Mouse (Mus musculus) liver, adult (tissue): ENCODE data around the gene Glt1d1.

Source experiments
- GATA4 ChIP-seq: IDR thresholded peaks from 2 replicates; pipeline ENCODE4 v1.6.1; 2014; ENCODE audit warnings: mild to moderate bottlenecking, low read length; ENCODE audit not compliant: insufficient replicate concordance

The Glt1d1 gene

DNA sequence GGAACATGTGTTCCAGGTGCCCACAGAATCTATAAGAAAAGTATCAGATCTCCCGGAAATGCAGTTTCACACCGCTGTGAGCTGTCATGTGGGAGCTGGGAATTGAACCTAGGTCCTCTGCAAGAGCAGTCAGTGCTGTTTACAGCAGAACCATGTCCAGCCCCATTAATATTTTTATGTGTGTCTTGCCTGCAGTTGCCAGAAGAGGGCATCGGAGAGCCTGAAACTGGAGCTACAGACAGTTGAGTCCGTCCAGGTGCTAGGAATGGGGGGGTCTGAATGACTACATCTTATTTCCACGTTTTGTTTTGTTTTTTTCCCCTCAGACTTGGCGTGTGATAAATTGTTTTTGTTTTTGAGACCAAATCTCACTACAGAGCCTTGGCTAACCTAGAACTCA lies 16.0 kb downstream of the Glt1d1 start:
- no peak for TF ChIP-seq GATA4

DNA sequence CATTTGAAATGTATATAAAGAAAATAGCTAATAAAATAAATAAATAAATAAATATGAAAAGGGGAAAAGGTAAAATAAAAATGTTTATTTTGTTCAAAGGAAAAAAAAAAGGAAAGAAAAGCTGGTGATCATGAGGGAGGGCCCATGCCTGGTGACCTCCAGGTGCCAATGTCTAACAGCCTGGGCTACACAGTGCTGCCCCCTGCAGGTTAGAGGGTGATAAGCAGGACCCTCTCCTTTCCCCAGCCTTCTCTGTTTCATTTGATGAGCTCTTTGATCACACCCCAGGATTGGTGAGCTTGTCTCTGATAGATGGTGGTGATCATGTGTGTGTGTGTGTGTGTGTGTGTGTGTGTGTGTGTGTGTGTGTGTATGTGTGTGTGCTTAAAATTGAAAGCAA lies 17.0 kb downstream of the Glt1d1 start:
- TF ChIP-seq GATA4 = no peak

- TF ChIP-seq GATA4 = no peak
Measured at GRCm38 (mm10) chr5:127658257-127658656, 26.2 kb downstream of the Glt1d1 start.

DNA sequence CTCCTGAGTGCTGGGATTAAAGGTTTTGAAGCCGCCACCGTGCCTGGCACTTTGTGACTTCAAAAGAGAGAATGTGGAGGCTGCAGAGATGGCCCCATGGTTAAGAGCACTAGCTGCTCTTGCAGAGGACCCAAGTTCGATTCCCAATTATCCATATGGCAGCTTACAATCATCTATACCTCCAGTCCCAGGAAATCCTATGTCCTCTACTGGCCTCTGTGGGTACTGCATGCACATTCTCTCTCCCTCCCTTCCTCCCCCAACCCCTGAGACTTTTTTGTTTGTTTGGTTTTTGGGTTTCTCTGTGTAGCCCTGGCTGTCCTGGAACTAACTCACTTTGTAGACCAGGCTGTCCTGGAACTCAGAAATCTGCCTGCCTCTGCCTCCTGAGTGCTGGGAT lies 27.2 kb downstream of the Glt1d1 start:
- no peak for TF ChIP-seq GATA4

DNA sequence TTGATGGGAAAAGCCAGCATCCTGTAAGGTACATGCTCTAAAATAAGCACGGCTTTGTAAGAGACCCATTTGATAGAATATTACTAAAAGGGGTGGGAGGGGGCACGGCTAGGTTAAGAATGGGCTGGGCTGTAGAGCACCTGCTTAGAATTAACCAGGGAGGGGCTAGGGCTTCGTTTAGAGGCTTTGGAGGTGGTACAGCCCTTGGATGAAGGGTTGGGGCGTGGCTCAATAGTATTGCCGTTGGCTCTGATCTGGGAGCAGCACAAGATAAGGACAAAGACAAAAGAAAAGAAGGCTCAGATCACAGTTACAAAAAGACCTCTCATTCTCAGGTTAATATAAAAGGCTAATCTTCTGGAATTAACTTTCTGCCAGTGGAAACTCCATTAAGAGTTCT lies 28.2 kb downstream of the Glt1d1 start:
- TF ChIP-seq GATA4 = no peak

GRCm38 (mm10) chr5:127660979-127661378 lies 28.9 kb downstream of the Glt1d1 start:
- TF ChIP-seq GATA4 = no peak

DNA sequence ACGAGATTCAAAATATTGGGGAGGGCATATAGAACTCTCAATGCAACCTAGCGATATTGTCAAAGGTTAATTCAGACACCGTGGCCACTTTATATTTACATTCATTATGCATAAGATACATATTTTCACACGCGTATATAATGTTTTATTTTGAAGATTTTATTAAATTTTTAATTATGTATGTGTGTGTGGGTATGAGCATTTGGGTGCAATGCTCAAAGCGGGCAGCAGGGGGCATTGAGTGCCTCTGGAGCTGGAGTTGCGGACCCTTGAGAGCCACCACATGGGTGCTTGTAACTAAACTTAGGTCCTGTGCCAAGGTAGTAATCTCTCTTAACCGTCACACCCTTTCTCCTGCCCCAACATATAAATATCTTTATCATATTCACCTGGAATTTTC lies 41.9 kb downstream of the Glt1d1 start:
- no peak for TF ChIP-seq GATA4

GRCm38 (mm10) chr5:127677561-127677960 lies 45.5 kb downstream of the Glt1d1 start:
- TF ChIP-seq GATA4 = no peak

- TF ChIP-seq GATA4 = no peak
Measured at GRCm38 (mm10) chr5:127678501-127678900, 46.4 kb downstream of the Glt1d1 start.

DNA sequence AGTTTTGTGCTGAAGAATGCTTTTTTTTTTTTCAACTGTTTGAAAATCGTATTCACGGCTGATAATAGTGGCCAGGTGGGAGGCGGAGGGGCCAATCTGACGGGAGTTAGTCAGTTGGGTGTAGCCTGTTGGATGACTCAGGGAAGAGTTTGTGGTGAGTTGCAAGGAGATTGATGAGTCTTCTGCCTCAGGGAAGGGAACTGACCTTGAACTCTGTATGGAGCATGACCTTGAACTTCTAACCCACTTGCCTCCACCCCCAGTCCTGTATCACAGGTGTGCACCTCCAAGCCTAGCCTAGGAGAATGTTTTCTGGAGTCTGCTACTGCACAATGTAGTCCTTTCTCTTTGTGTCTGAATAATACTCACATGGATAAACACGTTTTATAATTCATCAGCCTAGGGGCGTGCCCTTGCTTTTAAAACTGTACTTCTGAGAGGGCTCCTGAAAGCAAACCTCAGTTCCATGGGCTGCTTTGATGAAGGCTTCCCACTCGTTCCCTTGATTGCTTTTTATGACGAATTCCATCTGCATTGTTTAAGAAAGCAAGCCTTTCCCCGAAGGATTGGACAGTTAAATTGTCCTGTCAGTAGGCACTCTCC lies 56.6 kb downstream of the Glt1d1 start:
- TF ChIP-seq GATA4 = no peak

DNA sequence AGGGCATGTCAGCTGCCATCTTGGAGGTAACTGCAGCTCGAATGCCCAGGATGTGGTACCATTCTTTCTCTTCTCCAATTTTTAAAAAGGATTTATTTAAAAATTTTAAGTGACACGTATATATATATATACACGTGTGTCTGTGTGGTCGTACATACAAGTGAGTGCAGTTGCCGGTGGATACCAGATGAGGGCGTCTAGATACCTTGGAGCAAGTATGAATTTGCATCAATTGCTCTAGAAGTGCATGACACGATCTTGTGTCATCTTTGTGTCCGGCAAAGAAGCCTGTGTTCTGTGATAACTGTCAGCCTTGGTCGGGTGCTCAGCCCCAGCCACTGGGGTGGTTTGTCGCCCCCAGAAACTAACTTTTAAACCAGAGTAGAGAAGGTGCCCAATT lies 59.0 kb downstream of the Glt1d1 start:
- no peak for TF ChIP-seq GATA4

- TF ChIP-seq GATA4 = no peak
Measured at GRCm38 (mm10) chr5:127691581-127691980, 59.5 kb downstream of the Glt1d1 start.

DNA sequence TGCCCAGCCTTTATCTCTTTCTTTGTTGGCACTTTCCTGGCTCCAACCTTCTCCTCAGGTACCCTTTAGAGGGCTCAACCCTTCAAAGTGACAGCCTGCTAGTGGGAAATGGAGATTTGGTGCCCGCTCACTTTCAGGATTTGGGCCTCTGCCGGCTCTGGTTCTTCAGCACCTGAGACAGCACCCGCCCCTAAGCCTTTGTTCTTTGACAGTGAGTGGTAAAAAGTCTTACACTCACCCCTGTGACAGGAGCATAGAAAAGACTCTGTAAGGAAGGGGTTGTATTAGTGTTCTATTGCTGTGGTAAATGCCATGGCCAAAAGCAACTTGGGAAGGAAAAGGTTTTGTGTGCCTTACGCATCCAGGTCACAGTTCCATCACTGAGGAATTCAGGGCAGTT lies 63.8 kb downstream of the Glt1d1 start:
- TF ChIP-seq GATA4 = no peak

GRCm38 (mm10) chr5:127696602-127697001 lies 64.5 kb downstream of the Glt1d1 start:
- no peak for TF ChIP-seq GATA4

GRCm38 (mm10) chr5:127698525-127698924 lies 66.5 kb downstream of the Glt1d1 start:
- TF ChIP-seq GATA4 = no peak

GRCm38 (mm10) chr5:127699679-127700078 lies 67.6 kb downstream of the Glt1d1 start:
- no peak for TF ChIP-seq GATA4

- no peak for TF ChIP-seq GATA4
Measured at GRCm38 (mm10) chr5:127700156-127700555, 68.1 kb downstream of the Glt1d1 start.

DNA sequence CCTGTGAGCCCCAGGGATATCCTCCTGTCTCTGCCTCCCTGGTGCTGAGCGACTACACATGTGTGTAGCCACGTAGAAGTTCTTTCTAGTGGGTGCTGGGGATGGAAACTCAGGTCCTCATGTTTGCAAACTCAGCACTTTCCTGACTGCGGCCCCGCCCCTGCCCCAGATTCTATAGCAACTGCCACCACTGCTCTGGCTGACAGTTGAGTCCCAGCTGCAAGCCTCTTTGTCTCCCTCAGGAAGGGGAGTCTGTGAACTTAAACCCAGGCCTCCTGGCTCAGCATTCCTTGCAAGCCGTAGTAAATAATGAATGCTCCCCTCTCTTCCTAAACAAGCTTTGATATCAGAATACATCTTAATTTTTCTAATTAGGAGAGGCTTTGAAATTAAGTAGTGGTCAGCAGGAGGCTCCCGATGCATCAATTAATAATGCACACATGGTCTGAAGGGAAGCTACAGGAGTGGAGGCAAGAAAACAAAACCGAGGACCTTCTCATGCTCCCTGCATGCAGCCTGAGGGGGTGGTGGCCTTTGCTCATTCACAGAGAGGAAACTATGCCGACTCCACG lies 71.6 kb downstream of the Glt1d1 start:
- no peak for TF ChIP-seq GATA4

DNA sequence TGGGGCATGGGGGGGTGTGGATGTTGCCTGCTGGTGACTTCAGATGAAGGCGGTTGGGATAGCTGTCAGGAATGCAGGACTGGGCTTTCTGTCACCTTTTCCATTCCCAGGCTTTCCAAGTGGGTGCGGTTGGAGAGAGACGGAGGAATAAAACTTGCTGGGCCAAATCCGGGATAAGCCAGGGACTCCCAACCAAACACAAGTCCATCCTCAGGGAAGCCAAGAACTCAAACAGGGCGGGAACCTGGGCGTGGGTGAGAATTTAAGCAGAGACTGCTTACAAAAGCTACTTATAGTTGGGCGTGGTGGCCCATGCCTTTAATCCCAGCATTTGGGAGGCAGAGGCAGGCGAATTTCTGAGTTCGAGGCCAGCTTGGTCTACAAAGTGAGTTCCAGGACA lies 73.2 kb downstream of the Glt1d1 start:
- no peak for TF ChIP-seq GATA4
